Mouse (Mus musculus) layer of hippocampus, adult 9-10 months (tissue): ENCODE results near the gene Rassf8.

Experiments
- DNase-seq: peaks from one replicate; pipeline ENCODE4 v3.0.0; 2022; ENCODE audit warnings: low spot score

Gene Rassf8

GRCm38 (mm10) chr6:145779383-145779782 is 32.8 kb downstream of the Rassf8 start:
- no peak for DNase-seq

- DNase-seq = no peak
Measured at GRCm38 (mm10) chr6:145780180-145780802, 33.7 kb downstream of the Rassf8 start.

- DNase-seq = no peak
Measured at GRCm38 (mm10) chr6:145781256-145781655, 34.7 kb downstream of the Rassf8 start.

GRCm38 (mm10) chr6:145781966-145782365 is 35.4 kb downstream of the Rassf8 start:
- no peak for DNase-seq

GRCm38 (mm10) chr6:145787311-145787710 is 40.8 kb downstream of the Rassf8 start:
- DNase-seq = no peak

- DNase-seq = no peak
Measured at GRCm38 (mm10) chr6:145789738-145790137, 43.2 kb downstream of the Rassf8 start.

- DNase-seq = no peak
Measured at GRCm38 (mm10) chr6:145792373-145792772, 45.8 kb downstream of the Rassf8 start.

GRCm38 (mm10) chr6:145793109-145793593 is 46.6 kb downstream of the Rassf8 start:
- DNase-seq = peak; percentile 76

GRCm38 (mm10) chr6:145794671-145795070 is 48.1 kb downstream of the Rassf8 start:
- no peak for DNase-seq

GRCm38 (mm10) chr6:145796191-145797023 is 49.9 kb downstream of the Rassf8 start:
- no peak for DNase-seq

- DNase-seq = no peak
Measured at GRCm38 (mm10) chr6:145797692-145798091, 51.1 kb downstream of the Rassf8 start.

GRCm38 (mm10) chr6:145801796-145802488 is 55.4 kb downstream of the Rassf8 start:
- DNase-seq = no peak

- no peak for DNase-seq
Measured at GRCm38 (mm10) chr6:145802881-145803280, 56.3 kb downstream of the Rassf8 start.

GRCm38 (mm10) chr6:145804276-145804675 is 57.7 kb downstream of the Rassf8 start:
- no peak for DNase-seq

GRCm38 (mm10) chr6:145806784-145807183 is 60.2 kb downstream of the Rassf8 start:
- DNase-seq = no peak

GRCm38 (mm10) chr6:145807929-145808328 is 61.4 kb downstream of the Rassf8 start:
- DNase-seq = no peak

- DNase-seq = no peak
Measured at GRCm38 (mm10) chr6:145809566-145809965, 63.0 kb downstream of the Rassf8 start.

- no peak for DNase-seq
Measured at GRCm38 (mm10) chr6:145810015-145810414, 63.5 kb downstream of the Rassf8 start.

GRCm38 (mm10) chr6:145811174-145811573 is 64.6 kb downstream of the Rassf8 start:
- no peak for DNase-seq

- no peak for DNase-seq
Measured at GRCm38 (mm10) chr6:145815200-145815599, 68.7 kb downstream of the Rassf8 start.

GRCm38 (mm10) chr6:145819151-145819550 is 72.6 kb downstream of the Rassf8 start:
- DNase-seq = no peak

- no peak for DNase-seq
Measured at GRCm38 (mm10) chr6:145822218-145822617, 75.7 kb downstream of the Rassf8 start.

- no peak for DNase-seq
Measured at GRCm38 (mm10) chr6:145823103-145823502, 76.6 kb downstream of the Rassf8 start.
